Mouse (Mus musculus) myocyte (in vitro differentiated cells): ENCODE measurements around the gene Lif.

Experiments
- E2F4 ChIP-seq: IDR thresholded peaks from one replicate; pipeline ENCODE4 v1.6.1; 2011; ENCODE audit warnings: mild to moderate bottlenecking, control low read depth, moderate library complexity; ENCODE audit not compliant: insufficient read depth
- POLR2A ChIP-seq: IDR thresholded peaks from one replicate; pipeline ENCODE4 v1.6.1; 2011; ENCODE audit warnings: low read depth, mild to moderate bottlenecking, control low read depth, moderate library complexity; ENCODE audit not compliant: insufficient read length
- POLR2AphosphoS2 ChIP-seq: IDR thresholded peaks from one replicate; pipeline ENCODE4 v1.6.1; 2011; ENCODE audit warnings: low read depth, control low read depth; ENCODE audit not compliant: insufficient read length
- REST ChIP-seq: IDR thresholded peaks from one replicate; pipeline ENCODE4 v1.6.1; 2011; ENCODE audit warnings: mild to moderate bottlenecking, control low read depth, moderate library complexity; ENCODE audit not compliant: insufficient read depth, insufficient read length
- TCF12 ChIP-seq: IDR thresholded peaks from one replicate; pipeline ENCODE4 v1.6.1; 2011; ENCODE audit warnings: mild to moderate bottlenecking, control low read depth; ENCODE audit not compliant: poor library complexity, insufficient read depth, severe bottlenecking
- USF1 ChIP-seq: IDR thresholded peaks from one replicate; pipeline ENCODE4 v1.6.1; 2011; ENCODE audit warnings: low read depth, mild to moderate bottlenecking, control low read depth, moderate library complexity

GRCm38 (mm10) chr11:4219908-4220307 is 37.4 kb upstream of the Lif start:
- TF ChIP-seq POLR2A (no peak), USF1 (no peak), POLR2AphosphoS2 (no peak), TCF12 (no peak), E2F4 (no peak), REST (no peak)
